Mouse (Mus musculus) forebrain, embryonic 14.5 days (tissue): ENCODE results near the gene Musk. TPM values are rescaled to one million over a fixed set of nuclear protein-coding genes. Genes with fewer than 3 reads are reported as not detected.

ENCODE experiments used
- ATAC-seq: fragments of 200-750 bp; cut with Nextera tagmentation; 2 replicates; pipeline ENCODE4 v1.8.0; 2017; ENCODE audit warnings: mild to moderate bottlenecking, moderate library complexity
- DNase-seq: peaks from one replicate; pipeline ENCODE4 v3.0.0-alpha.2; 2015; ENCODE audit warnings: low spot score
- H3K27ac ChIP-seq: fragments of 300-500 bp; sonication (generic); 2 replicates; pipeline ENCODE4 v1.5.1; 2014; ENCODE audit warnings: low read depth, mild to moderate bottlenecking, control low read depth, low read length, moderate library complexity
- H3K27me3 ChIP-seq: fragments of 300-500 bp; sonication (generic); replicated peaks from 2 replicates; pipeline ENCODE4 v1.6.1; 2014; ENCODE audit warnings: low read length, control low read depth, mixed read lengths; ENCODE audit not compliant: control insufficient read depth, insufficient read depth
- H3K36me3 ChIP-seq: fragments of 300-500 bp; sonication (generic); 2 replicates; pipeline ENCODE4 v1.6.1; 2014; ENCODE audit warnings: low read length, control low read depth; ENCODE audit not compliant: control insufficient read depth, insufficient read depth
- H3K4me1 ChIP-seq: fragments of 300-500 bp; sonication (generic); 2 replicates; pipeline ENCODE4 v1.6.1; 2014; ENCODE audit warnings: antibody characterized with exemption, low read length, control low read depth; ENCODE audit not compliant: control insufficient read depth, insufficient read depth
- H3K4me2 ChIP-seq: fragments of 300-500 bp; sonication (generic); 2 replicates; pipeline ENCODE4 v1.6.1; 2014; ENCODE audit warnings: mild to moderate bottlenecking, control low read depth, low read length
- H3K4me3 ChIP-seq: fragments of 300-500 bp; sonication (generic); 2 replicates; pipeline ENCODE4 v1.5.1; 2014; ENCODE audit warnings: low read depth, low read length, control low read depth
- H3K9ac ChIP-seq: fragments of 300-500 bp; sonication (generic); 2 replicates; pipeline ENCODE4 v1.6.1; 2014; ENCODE audit warnings: mild to moderate bottlenecking, low read length, control low read depth, moderate library complexity
- H3K9me3 ChIP-seq: fragments of 300-500 bp; sonication (generic); replicated peaks from 2 replicates; pipeline ENCODE4 v1.6.1; 2016; ENCODE audit warnings: low read length, control low read depth, mixed read lengths; ENCODE audit not compliant: control insufficient read depth
- WGBS: fragments of 180-500 bp; shearing (Covaris S2); extraction: QIAGEN DNeasy Blood & Tissue Kit; methylation state at CpG from one replicate; pipeline ENCODE4 v1.1.7; 2014; 5-methylcytosine and 5-hydroxymethylcytosine counted together
- polyA plus RNA-seq: library from polyadenylated mRNA; unstranded; fragments of >200 nt; fragmentation: Nextera tagmentation; extraction: Ambion mirVana; gene quantifications from 2 replicates; pipeline ENCODE4 v1.2.1, GENCODE M21; 2014

Musk gene
- polyA plus RNA-seq, 1 experiment from 2014 or later, result not detected

- Histone ChIP-seq H3K36me3 (no peaks in the 10 kb centered on the region), H3K4me1 (no peaks in the 10 kb centered on the region), H3K9me3 (no peaks in the 10 kb centered on the region), H3K4me3 (no peak overlapping the region), H3K9ac (no peak overlapping the region), H3K27ac (no peak overlapping the region), H3K27me3 (no peaks in the 10 kb centered on the region), H3K4me2 (no peak overlapping the region)
- WGBS, result 92% methylated on average over 5 of the region's 5 CpGs
- ATAC-seq (no peak), DNase-seq (no peak)
These were observed 18.1 kb downstream of the Musk start for GRCm38 (mm10) chr4:58303862-58304261.

GRCm38 (mm10) chr4:58304564-58304963 lies 18.8 kb downstream of the Musk start:
- Histone ChIP-seq H3K36me3 (no peaks in the 10 kb centered on the region), H3K4me1 (no peaks in the 10 kb centered on the region), H3K9me3 (no peaks in the 10 kb centered on the region), H3K4me2 (no peak overlapping the region), H3K4me3 (no peak overlapping the region), H3K27me3 (no peaks in the 10 kb centered on the region), H3K9ac (no peak overlapping the region), H3K27ac (no peak overlapping the region)
- DNase-seq (no peak), ATAC-seq (no peak)
- 50% methylated on average over 7 of the region's 7 CpGs for WGBS

GRCm38 (mm10) chr4:58307421-58307820 lies 21.7 kb downstream of the Musk start:
- 80% methylated on average over 2 of the region's 2 CpGs for WGBS

GRCm38 (mm10) chr4:58313344-58313743 lies 27.6 kb downstream of the Musk start:
- no peak for DNase-seq
- WGBS, result 85% methylated on average over 1 of the region's 1 CpGs
- no peak for ATAC-seq
- Histone ChIP-seq H3K27ac (no peak overlapping the region), H3K27me3 (no peaks in the 10 kb centered on the region), H3K9ac (no peak overlapping the region), H3K4me3 (no peak overlapping the region), H3K4me2 (no peak overlapping the region), H3K4me1 (no peaks in the 10 kb centered on the region), H3K9me3 (no peaks in the 10 kb centered on the region), H3K36me3 (no peaks in the 10 kb centered on the region)

More at GRCm38 (mm10) chr4:58307421-58307820, 21.7 kb downstream of the Musk start:
- H3K9me3 ChIP-seq, result no peaks in the 10 kb centered on the region
- DNase-seq, result no peak
- H3K36me3 ChIP-seq, result no peaks in the 10 kb centered on the region
- H3K4me3 ChIP-seq, result no peak overlapping the region
- ATAC-seq, result no peak
- H3K4me1 ChIP-seq, result no peaks in the 10 kb centered on the region
- H3K27me3 ChIP-seq, result no peaks in the 10 kb centered on the region
- H3K4me2 ChIP-seq, result no peak overlapping the region
- H3K9ac ChIP-seq, result no peak overlapping the region
- H3K27ac ChIP-seq, result no peak overlapping the region

GRCm38 (mm10) chr4:58314942-58315508 lies 29.3 kb downstream of the Musk start:
- H3K27ac ChIP-seq, result no peak overlapping the region
- no peaks in the 10 kb centered on the region for H3K4me1 ChIP-seq
- 71% methylated on average over 4 of the region's 4 CpGs for WGBS
- H3K36me3 ChIP-seq, result no peaks in the 10 kb centered on the region
- no peak overlapping the region for H3K9ac ChIP-seq
- DNase-seq, result no peak
- no peaks in the 10 kb centered on the region for H3K27me3 ChIP-seq
- ATAC-seq, result no peak
- H3K4me3 ChIP-seq, result no peak overlapping the region
- H3K9me3 ChIP-seq, result no peaks in the 10 kb centered on the region
- no peak overlapping the region for H3K4me2 ChIP-seq

GRCm38 (mm10) chr4:58317536-58317935 lies 31.8 kb downstream of the Musk start:
- Histone ChIP-seq H3K27ac (no peak overlapping the region), H3K27me3 (no peaks in the 10 kb centered on the region), H3K9ac (no peak overlapping the region), H3K4me2 (no peak overlapping the region), H3K4me3 (no peak overlapping the region), H3K36me3 (no peaks in the 10 kb centered on the region), H3K9me3 (no peaks in the 10 kb centered on the region), H3K4me1 (no peaks in the 10 kb centered on the region)
- no peak for DNase-seq
- ATAC-seq, result no peak
- 85% methylated on average over 3 of the region's 3 CpGs for WGBS

GRCm38 (mm10) chr4:58320293-58320692 lies 34.5 kb downstream of the Musk start:
- 86% methylated on average over 4 of the region's 4 CpGs for WGBS
- Histone ChIP-seq H3K4me3 (no peak overlapping the region), H3K4me1 (no peaks in the 10 kb centered on the region), H3K27me3 (no peaks in the 10 kb centered on the region), H3K36me3 (no peaks in the 10 kb centered on the region), H3K4me2 (no peak overlapping the region), H3K27ac (no peak overlapping the region), H3K9ac (no peak overlapping the region), H3K9me3 (no peaks in the 10 kb centered on the region)
- ATAC-seq, result no peak
- DNase-seq, result no peak

GRCm38 (mm10) chr4:58326746-58327145 lies 41.0 kb downstream of the Musk start:
- Histone ChIP-seq H3K27me3 (no peaks in the 10 kb centered on the region), H3K9ac (no peak overlapping the region), H3K36me3 (no peaks in the 10 kb centered on the region), H3K4me3 (no peak overlapping the region), H3K27ac (no peak overlapping the region), H3K4me1 (no peaks in the 10 kb centered on the region), H3K9me3 (no peaks in the 10 kb centered on the region), H3K4me2 (no peak overlapping the region)
- DNase-seq (peak; percentile 36), ATAC-seq (no peak)
- 4% methylated on average over 3 of the region's 3 CpGs for WGBS

- Histone ChIP-seq H3K27ac (no peak overlapping the region), H3K9me3 (no peaks in the 10 kb centered on the region), H3K27me3 (no peaks in the 10 kb centered on the region), H3K4me3 (no peak overlapping the region), H3K36me3 (no peaks in the 10 kb centered on the region), H3K4me1 (no peaks in the 10 kb centered on the region), H3K9ac (no peak overlapping the region), H3K4me2 (no peak overlapping the region)
- no peak for DNase-seq
- 83% methylated on average over 4 of the region's 4 CpGs for WGBS
- ATAC-seq, result no peak
These were observed 42.5 kb downstream of the Musk start for GRCm38 (mm10) chr4:58328231-58328630.
